Mouse (Mus musculus): ENCODE results near the gene Kank2. TPM values are rescaled to one million over a fixed set of nuclear protein-coding genes. Genes with fewer than 3 reads are reported as not detected.

Gene Kank2
- polyA plus RNA-seq, 1 experiment from 2014 or later = 19.9 TPM

Small RNAs within 50 kb of the gene (microRNA-seq; reads per million reads assigned to microRNA genes)
- 8.3 reads per million, percentile 22 among the genes with 10 or more reads in this experiment for gene Mir7083

Other genes with a start within 250 kb of the Kank2 start
- 33.6 and 34.5 TPM in 2 replicates for gene Timm29, start 206.0 kb downstream of the Kank2 start, polyA plus RNA-seq (2016; fragmentation: Nextera tagmentation; extraction: Ambion mirVana)
- gene Yipf2, start 205.9 kb downstream of the Kank2 start, polyA plus RNA-seq (2016; fragmentation: Nextera tagmentation; extraction: Ambion mirVana) = 12.9 and 14.8 TPM in 2 replicates
- gene Smarca4, start 182.6 kb downstream of the Kank2 start, polyA plus RNA-seq (2016; fragmentation: Nextera tagmentation; extraction: Ambion mirVana) = 76.0 and 78.5 TPM in 2 replicates
- 26.0 and 30.8 TPM in 2 replicates for gene Ldlr, start 75.3 kb downstream of the Kank2 start, polyA plus RNA-seq (2016; fragmentation: Nextera tagmentation; extraction: Ambion mirVana)
- gene Spc24, start 38.4 kb downstream of the Kank2 start, polyA plus RNA-seq (2016; fragmentation: Nextera tagmentation; extraction: Ambion mirVana) = 84.5 and 86.8 TPM in 2 replicates
- gene Angptl8, start 36.8 kb upstream of the Kank2 start, polyA plus RNA-seq (2016; fragmentation: Nextera tagmentation; extraction: Ambion mirVana) = 1.7 and 1.9 TPM in 2 replicates
- gene Dock6, start 53.9 kb upstream of the Kank2 start, polyA plus RNA-seq (2016; fragmentation: Nextera tagmentation; extraction: Ambion mirVana) = 52.3 and 59.0 TPM in 2 replicates
- 10.5 and 12.2 TPM in 2 replicates for gene Rab3d, start 119.4 kb upstream of the Kank2 start, polyA plus RNA-seq (2016; fragmentation: Nextera tagmentation; extraction: Ambion mirVana)
- 2.7 and 3.8 TPM in 2 replicates for gene Ccdc159, start 128.7 kb upstream of the Kank2 start, polyA plus RNA-seq (2016; fragmentation: Nextera tagmentation; extraction: Ambion mirVana)
- 38.3 and 38.4 TPM in 2 replicates for gene Tmem205, start 128.8 kb upstream of the Kank2 start, polyA plus RNA-seq (2016; fragmentation: Nextera tagmentation; extraction: Ambion mirVana)
- 8.2 and 8.4 TPM in 2 replicates for gene Plppr2, start 138.3 kb upstream of the Kank2 start, polyA plus RNA-seq (2016; fragmentation: Nextera tagmentation; extraction: Ambion mirVana)
- gene Swsap1, start 157.0 kb upstream of the Kank2 start, polyA plus RNA-seq (2016; fragmentation: Nextera tagmentation; extraction: Ambion mirVana) = 4.8 and 5.8 TPM in 2 replicates
- 10.9 and 12.0 TPM in 2 replicates for gene Epor, start 164.8 kb upstream of the Kank2 start, polyA plus RNA-seq (2016; fragmentation: Nextera tagmentation; extraction: Ambion mirVana)
- 1.7 and 2.0 TPM in 2 replicates for gene Rgl3, start 190.7 kb upstream of the Kank2 start, polyA plus RNA-seq (2016; fragmentation: Nextera tagmentation; extraction: Ambion mirVana)
- gene Ccdc151, start 203.9 kb upstream of the Kank2 start, polyA plus RNA-seq (2016; fragmentation: Nextera tagmentation; extraction: Ambion mirVana) = 0.17 and 0.29 TPM in 2 replicates
- gene Prkcsh, start 204.1 kb upstream of the Kank2 start, polyA plus RNA-seq (2016; fragmentation: Nextera tagmentation; extraction: Ambion mirVana) = 79.5 and 81.4 TPM in 2 replicates

Measured in heart, embryonic 12.5 days (tissue).